Mouse (Mus musculus): Measurements from ENCODE around the gene Med13l. TPM values are rescaled to one million over a fixed set of nuclear protein-coding genes. Genes with fewer than 3 reads are reported as not detected.

The Med13l gene
- total and polyA plus RNA-seq, 3 experiments = 2.0 to 11.0 (median 10.1) TPM

DNA sequence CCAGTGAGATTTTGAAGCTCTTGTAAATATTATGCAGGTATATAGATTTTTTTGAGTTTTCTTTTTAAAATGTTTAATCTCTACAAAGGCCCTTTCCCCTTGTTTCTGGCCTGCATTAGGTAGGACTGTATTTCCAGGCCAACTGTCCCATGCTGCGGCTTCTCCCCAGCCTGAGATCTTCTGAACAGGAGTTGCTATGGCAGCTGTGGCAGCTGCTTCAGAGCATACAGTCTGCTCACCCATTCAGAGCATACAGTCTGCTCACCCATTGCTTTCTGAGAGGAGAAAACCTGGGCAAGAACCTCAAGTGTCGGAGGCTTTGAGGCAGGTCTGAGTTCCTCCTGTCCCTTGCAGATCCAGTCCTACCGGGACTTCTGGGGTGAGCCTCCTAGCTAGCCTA is 16.3 kb downstream of the Med13l start:
- H3K9ac ChIP-seq (ENCODE audit: insufficient read depth, low read depth) = no peak overlapping the region
- no peaks in the 10 kb centered on the region for H3K9me3 ChIP-seq (replicated peaks; ENCODE audit: low read length)
- H3K4me1 ChIP-seq (ENCODE audit: control insufficient read depth in 1 of 2, insufficient read depth in 2 of 2) = peaks cover 17 to 56% of the 10 kb centered on the region in 2 experiments
- H3K36me3 ChIP-seq (replicated peaks in 1 of 2; ENCODE audit: control insufficient read depth in 1 of 2, insufficient read depth in 1 of 2, low read length in 1 of 2) = peaks cover 0 to 22% of the 10 kb centered on the region in 2 experiments
- no peak overlapping the region for H3K4me2 ChIP-seq (ENCODE audit: insufficient read depth, low read depth, poor library complexity, severe bottlenecking)
- in situ Hi-C loops (cut with MboI; ENCODE audit: low pct_ligation_motif_present, low pct_unique_long_range_greater_than_20kb, low sequenced_read_pairs) = no loop called here
- H3K4me3 ChIP-seq (replicated peaks in 1 of 3; ENCODE audit: low read depth in 2 of 3, low read length in 2 of 3, poor library complexity in 1 of 3) = no peak overlapping the region
- dilution Hi-C loops (cut with MboI; ENCODE audit: extremely low pct_ligation_motif_present, extremely low pct_unique_long_range_greater_than_20kb, low sequenced_read_pairs) = no loop called here
- peaks cover 31% of the 10 kb centered on the region for H3K79me2 ChIP-seq (replicated peaks; ENCODE audit: control insufficient read depth, extremely low read depth, insufficient read depth, poor library complexity, severe bottlenecking)
- no peaks in the 10 kb centered on the region for H3K27me3 ChIP-seq (replicated peaks)
- DNase-seq (ENCODE audit: extremely low read depth) = no peak
- H3K27ac ChIP-seq (ENCODE audit: insufficient read depth, low read depth) = no peak overlapping the region
- TF ChIP-seq SMC3 (IDR thresholded peaks at IDR 0.05; ENCODE audit: low read depth, low read length) (no peak), CTCF (conservative IDR thresholded peaks at IDR 0.05 in 1 of 2, IDR thresholded peaks at IDR 0.05 in 1 of 2; ENCODE audit: low read depth in 2 of 2, low read length in 2 of 2) (no peak), MEF2A (IDR thresholded peaks at IDR 0.05; ENCODE audit: borderline replicate concordance, low read depth, low read length) (no peak), TBP (conservative IDR thresholded peaks at IDR 0.05; ENCODE audit: low read depth, low read length) (no peak), JUN (IDR thresholded peaks at IDR 0.05; ENCODE audit: insufficient read depth, low read depth, low read length) (no peak), IRF4 (IDR thresholded peaks at IDR 0.05; ENCODE audit: low read depth, low read length) (no peak), JUND (conservative IDR thresholded peaks at IDR 0.05; ENCODE audit: low read depth, low read length) (no peak), RAD21 (IDR thresholded peaks at IDR 0.05; ENCODE audit: low read depth, low read length) (no peak), CHD1 (IDR thresholded peaks at IDR 0.05; ENCODE audit: low read depth, low read length) (no peak), UBTF (IDR thresholded peaks at IDR 0.05; ENCODE audit: low read depth, low read length) (no peak), ZMIZ1 (IDR thresholded peaks at IDR 0.05; ENCODE audit: low read depth, low read length) (no peak), CHD2 (IDR thresholded peaks at IDR 0.05; ENCODE audit: low read length) (no peak)

DNA sequence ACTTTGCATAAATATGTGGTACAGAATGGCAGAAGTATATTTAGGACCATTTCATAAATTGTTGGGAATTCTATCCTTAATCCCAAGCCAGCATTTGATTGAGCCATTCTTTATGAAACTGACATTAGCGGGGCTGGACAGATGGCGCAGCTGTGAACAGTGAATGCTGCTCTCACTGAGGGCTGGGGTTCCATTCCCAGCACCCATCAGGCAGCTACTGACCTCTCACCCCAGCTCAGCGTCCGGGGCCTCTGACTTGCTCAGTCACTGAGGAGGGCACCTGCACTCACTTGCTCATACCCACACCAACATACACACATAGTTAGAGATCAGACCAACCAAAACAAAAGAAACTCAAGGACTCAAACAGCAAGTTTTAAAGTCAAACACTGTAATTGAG is 24.9 kb downstream of the Med13l start:
- Histone ChIP-seq H3K9me3 (replicated peaks; ENCODE audit: low read length) (no peaks in the 10 kb centered on the region), H3K27ac (ENCODE audit: insufficient read depth, low read depth) (no peak overlapping the region), H3K79me2 (replicated peaks; ENCODE audit: control insufficient read depth, extremely low read depth, insufficient read depth, poor library complexity, severe bottlenecking) (peaks cover 33% of the 10 kb centered on the region), H3K27me3 (replicated peaks) (no peaks in the 10 kb centered on the region), H3K4me2 (ENCODE audit: insufficient read depth, low read depth, poor library complexity, severe bottlenecking) (no peak overlapping the region), H3K36me3 (replicated peaks in 1 of 2; ENCODE audit: control insufficient read depth in 1 of 2, insufficient read depth in 1 of 2, low read length in 1 of 2) (peaks cover 0 to 3% of the 10 kb centered on the region in 2 experiments), H3K9ac (ENCODE audit: insufficient read depth, low read depth) (no peak overlapping the region), H3K4me1 (ENCODE audit: control insufficient read depth in 1 of 2, insufficient read depth in 2 of 2) (peaks cover 11 to 47% of the 10 kb centered on the region in 2 experiments; a peak in 3 of 4 replicates), H3K4me3 (replicated peaks in 1 of 3; ENCODE audit: low read depth in 2 of 3, low read length in 2 of 3, poor library complexity in 1 of 3) (no peak overlapping the region)
- dilution Hi-C loops (cut with MboI; ENCODE audit: extremely low pct_ligation_motif_present, extremely low pct_unique_long_range_greater_than_20kb, low sequenced_read_pairs) = no loop called here
- TF ChIP-seq JUN (IDR thresholded peaks at IDR 0.05; ENCODE audit: insufficient read depth, low read depth, low read length) (no peak), POLR2AphosphoS2 (IDR thresholded peaks at IDR 0.05; ENCODE audit: low read depth, low read length) (no peak), ZMIZ1 (IDR thresholded peaks at IDR 0.05; ENCODE audit: low read depth, low read length) (no peak), CHD2 (IDR thresholded peaks at IDR 0.05; ENCODE audit: low read length) (no peak), PAX5 (IDR thresholded peaks at IDR 0.05; ENCODE audit: low read length) (no peak), SIN3A (IDR thresholded peaks at IDR 0.05; ENCODE audit: low read length) (no peak), MXI1 (IDR thresholded peaks at IDR 0.05; ENCODE audit: low read depth, low read length) (no peak), BHLHE40 (IDR thresholded peaks at IDR 0.05; ENCODE audit: low read depth, low read length) (no peak), SMC3 (IDR thresholded peaks at IDR 0.05; ENCODE audit: low read depth, low read length) (no peak)
- in situ Hi-C loops (cut with MboI; ENCODE audit: low pct_ligation_motif_present, low pct_unique_long_range_greater_than_20kb, low sequenced_read_pairs) = no loop called here
- DNase-seq (ENCODE audit: extremely low read depth) = no peak
